ENCODE assay signal across 35 mouse cellular contexts in the genomic region with DNA sequence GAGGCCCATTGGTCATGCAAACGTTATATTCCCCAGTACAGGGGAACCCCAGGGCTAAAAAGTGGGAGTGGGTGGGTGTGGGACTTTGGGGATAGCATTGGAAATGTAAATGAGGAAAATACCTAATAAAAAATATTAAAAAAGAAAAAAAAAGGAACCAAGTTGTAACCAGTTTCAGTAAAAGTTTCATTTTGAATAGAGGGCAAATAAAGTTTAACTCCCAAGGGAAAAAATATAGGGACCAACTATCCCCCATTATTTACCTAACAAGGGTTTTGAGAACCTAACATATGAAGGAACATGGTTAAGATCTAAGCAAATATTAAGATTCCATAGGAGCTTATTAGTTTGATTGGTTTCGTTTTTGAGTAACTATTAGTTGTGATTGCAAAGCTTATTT.
"Had no signal": no experiment of that assay in that cellular context is flagged by ENCODE, and none has a peak within 500 bp of the region (broad histone marks: within the 10 kb centered on the region; RNA-seq: fewer than 3 reads in every experiment).

No protein-coding gene starts in this region.

- H3K4me2 ChIP-seq: heart, embryonic 11.5 days; heart, embryonic 12.5 days; heart, embryonic 13.5 days; heart, embryonic 15.5 days; hindbrain, embryonic 12.5 days; hindbrain, embryonic 13.5 days; hindbrain, embryonic 14.5 days; hindbrain, embryonic 15.5 days; intestine, embryonic 15.5 days; kidney, embryonic 15.5 days had no signal

- DNase-seq: heart, postnatal 10 days; heart, postnatal 14 days; heart, postnatal 36 days; heart, postnatal 4 days; kidney, adult 11 months; kidney, adult 18-20 months; kidney, adult 2 months; kidney, adult 8-10 months; kidney, adult 9 months; kidney, postnatal 10 days; kidney, postnatal 14 days; kidney, postnatal 25 days; kidney, postnatal 36 days; kidney, postnatal 4 days; layer of hippocampus, adult 9-11 months; layer of hippocampus, postnatal 36 days had no signal

- H3K9me3 ChIP-seq: heart, embryonic 10.5 days; heart, embryonic 12.5 days; heart, embryonic 13.5 days; heart, embryonic 15.5 days; hindbrain, embryonic 10.5 days; hindbrain, embryonic 12.5 days; hindbrain, embryonic 13.5 days; hindbrain, embryonic 15.5 days; intestine, embryonic 15.5 days; kidney, embryonic 15.5 days had no signal

- H3K4me3 ChIP-seq: heart, embryonic 10.5 days; heart, embryonic 12.5 days; heart, embryonic 13.5 days; heart, embryonic 15.5 days; hindbrain, embryonic 10.5 days; hindbrain, embryonic 12.5 days; hindbrain, embryonic 13.5 days; hindbrain, embryonic 15.5 days; intestine, embryonic 15.5 days; kidney, embryonic 15.5 days; layer of hippocampus, adult 2 months; left cerebral cortex, adult 2 months had no signal

- H3K27me3 ChIP-seq: heart, embryonic 12.5 days; heart, embryonic 13.5 days; heart, embryonic 15.5 days; hindbrain, embryonic 12.5 days; hindbrain, embryonic 13.5 days; hindbrain, embryonic 15.5 days; intestine, embryonic 15.5 days; kidney, embryonic 15.5 days had no signal

- H3K9ac ChIP-seq: heart, embryonic 12.5 days; heart, embryonic 13.5 days; heart, embryonic 15.5 days; hindbrain, embryonic 12.5 days; hindbrain, embryonic 13.5 days; hindbrain, embryonic 14.5 days; hindbrain, embryonic 15.5 days; intestine, embryonic 15.5 days; kidney, embryonic 15.5 days had no signal

- ATAC-seq: hindbrain, embryonic 16.5 days; inflammation-experienced regulatory T-cells, adult 6 months; intestine, embryonic 15.5 days; intestine, embryonic 16.5 days; intestine, postnatal 0 days had no signal

- H3K4me1 ChIP-seq: heart, embryonic 10.5 days; heart, embryonic 12.5 days; heart, embryonic 13.5 days; heart, embryonic 15.5 days; hindbrain, embryonic 10.5 days; hindbrain, embryonic 12.5 days; hindbrain, embryonic 13.5 days; intestine, embryonic 15.5 days; kidney, embryonic 15.5 days had no signal

- H3K36me3 ChIP-seq: heart, embryonic 12.5 days; heart, embryonic 13.5 days; heart, embryonic 15.5 days; hindbrain, embryonic 10.5 days; hindbrain, embryonic 12.5 days; hindbrain, embryonic 13.5 days; hindbrain, embryonic 15.5 days; intestine, embryonic 15.5 days had no signal

- H3K27ac ChIP-seq: heart, embryonic 10.5 days; heart, embryonic 13.5 days; heart, embryonic 15.5 days; hindbrain, embryonic 10.5 days; hindbrain, embryonic 12.5 days; hindbrain, embryonic 13.5 days; hindbrain, embryonic 14.5 days; hindbrain, embryonic 15.5 days; intestine, embryonic 15.5 days; kidney, embryonic 15.5 days; kidney, postnatal 0 days; layer of hippocampus, adult 2 months; left cerebral cortex, adult 2 months had no signal
